Mouse (Mus musculus) urinary bladder, adult 18-20 months (tissue): ENCODE measurements around the gene Sfpq.
"Not testable (repeated sequence)": the region's sequence is repeated elsewhere in the genome, so short reads cannot be mapped to it uniquely, and the experiment has no call there.

Source experiments
- DNase-seq, 2 experiments: peaks; one replicate each; pipeline ENCODE4 v3.0.0; 2022; ENCODE audit warnings: low spot score in 2 of 2, mixed read lengths in 2 of 2

Sfpq gene

GRCm38 (mm10) chr4:127021151-127021945, at the start of gene Sfpq:
Gene Sfpq, plus strand, starts transcription at chr4:127021324.
- peak; percentile 96 to 99 for DNase-seq

GRCm38 (mm10) chr4:126977467-126977866, 43.7 kb upstream of the Sfpq start:
- no peak for DNase-seq

DNA sequence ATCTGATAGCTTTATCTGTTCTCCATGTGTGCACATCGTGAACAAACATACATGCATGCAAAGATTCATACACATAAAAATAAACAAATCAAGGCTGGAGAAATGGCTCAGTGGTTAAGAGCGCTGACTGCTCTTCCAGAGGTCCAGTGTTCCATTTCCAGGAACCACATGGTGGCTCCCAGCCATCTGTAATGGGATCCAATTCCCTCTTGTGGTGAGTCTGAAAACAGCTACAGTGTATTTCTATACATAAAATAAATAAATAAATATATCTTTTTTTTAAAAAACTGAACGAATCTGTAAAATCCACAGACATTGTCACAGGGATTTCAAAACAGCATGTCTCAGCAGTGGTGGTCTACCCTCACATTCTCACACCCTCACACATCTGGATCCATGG, 42.4 kb upstream of the Sfpq start:
- no peak for DNase-seq

DNA sequence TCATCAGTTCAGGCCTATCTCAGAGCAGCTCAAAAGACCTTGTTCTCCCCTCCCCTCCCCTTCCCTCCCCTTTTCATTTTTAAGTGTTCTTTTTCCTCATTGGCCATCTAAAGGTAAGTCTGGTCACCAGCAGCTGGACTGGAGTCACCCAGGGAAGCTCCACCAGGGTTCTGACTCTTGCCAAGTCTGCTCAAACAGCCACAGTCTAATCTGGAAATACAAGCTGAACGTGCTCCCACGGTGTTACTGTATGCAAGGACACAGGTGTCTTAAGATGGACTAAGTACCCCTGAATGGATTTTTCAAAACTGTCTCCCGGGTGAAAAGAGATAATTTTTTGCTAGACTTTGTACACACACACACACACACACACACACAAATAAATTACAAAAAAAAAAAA, 37.8 kb upstream of the Sfpq start:
- DNase-seq: peak in 1 of 2 experiments; percentile 18

- DNase-seq: not testable (repeated sequence)
Measured at GRCm38 (mm10) chr4:126983736-126984525, 37.2 kb upstream of the Sfpq start.

- DNase-seq: no peak
Measured at GRCm38 (mm10) chr4:126986768-126987167, 34.4 kb upstream of the Sfpq start.

GRCm38 (mm10) chr4:126988503-126988902, 32.6 kb upstream of the Sfpq start:
- DNase-seq: no peak

DNA sequence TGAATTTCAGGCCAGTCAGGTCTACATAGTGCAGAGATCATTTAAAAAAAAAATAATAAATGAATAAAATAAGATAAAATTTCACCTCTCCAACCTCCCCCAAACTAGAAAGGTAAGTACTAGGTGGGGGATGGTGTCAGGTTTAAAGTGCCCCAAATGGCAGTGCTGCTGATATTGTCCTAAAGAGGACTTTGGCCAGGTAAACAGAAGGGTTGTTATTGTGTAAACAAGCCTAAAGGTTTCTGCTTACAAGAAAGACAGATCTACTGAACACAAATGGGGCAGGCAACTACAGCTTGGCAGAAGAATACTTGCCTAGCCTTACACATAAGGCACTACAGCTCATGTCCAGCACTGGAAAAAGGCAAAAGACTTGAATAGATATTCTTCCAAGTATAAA, 30.6 kb upstream of the Sfpq start:
- no peak for DNase-seq

- no peak for DNase-seq
Measured at GRCm38 (mm10) chr4:126992356-126992755, 28.8 kb upstream of the Sfpq start.

DNA sequence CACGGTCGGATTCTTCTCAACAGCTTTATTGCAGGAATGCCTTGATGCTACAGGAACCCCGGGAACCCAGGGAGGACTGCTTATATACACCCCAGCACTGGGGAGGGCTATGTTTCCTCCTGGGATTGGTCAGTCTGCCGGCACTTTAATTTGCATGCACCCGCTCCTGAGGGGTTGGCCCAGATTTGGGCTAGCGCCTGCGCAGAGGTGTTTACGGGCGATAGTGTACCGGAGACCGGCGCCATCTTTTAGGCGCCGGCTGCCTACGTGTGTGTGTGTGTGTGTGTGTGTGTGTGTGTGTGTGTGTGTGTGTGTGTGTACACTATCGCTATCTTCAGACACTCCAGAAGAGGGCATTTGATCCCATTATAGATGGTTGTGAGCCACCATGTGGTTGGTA, 21.8 kb upstream of the Sfpq start:
- DNase-seq: not testable (repeated sequence)

GRCm38 (mm10) chr4:127000601-127001105, 20.5 kb upstream of the Sfpq start:
- DNase-seq: no peak

DNA sequence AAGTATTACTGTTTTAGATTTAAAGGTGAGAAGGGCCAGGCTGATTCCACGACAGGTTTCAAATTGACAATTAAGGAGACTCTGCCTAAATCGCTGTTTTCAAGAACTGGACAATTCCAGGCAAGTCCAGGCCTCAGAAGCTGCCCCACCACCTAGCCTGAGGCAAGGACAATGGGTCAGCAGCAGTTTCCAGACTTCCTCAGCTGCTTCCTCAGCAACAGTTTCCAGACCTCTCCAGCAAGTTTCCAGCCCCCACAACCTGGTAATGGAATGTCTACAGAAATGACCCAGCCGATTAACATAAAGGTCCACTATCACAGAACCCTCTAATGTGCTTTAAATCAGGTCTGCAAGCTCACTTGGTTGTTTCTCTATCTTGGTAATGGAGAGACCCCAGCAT, 16.7 kb upstream of the Sfpq start:
- DNase-seq: no peak

DNA sequence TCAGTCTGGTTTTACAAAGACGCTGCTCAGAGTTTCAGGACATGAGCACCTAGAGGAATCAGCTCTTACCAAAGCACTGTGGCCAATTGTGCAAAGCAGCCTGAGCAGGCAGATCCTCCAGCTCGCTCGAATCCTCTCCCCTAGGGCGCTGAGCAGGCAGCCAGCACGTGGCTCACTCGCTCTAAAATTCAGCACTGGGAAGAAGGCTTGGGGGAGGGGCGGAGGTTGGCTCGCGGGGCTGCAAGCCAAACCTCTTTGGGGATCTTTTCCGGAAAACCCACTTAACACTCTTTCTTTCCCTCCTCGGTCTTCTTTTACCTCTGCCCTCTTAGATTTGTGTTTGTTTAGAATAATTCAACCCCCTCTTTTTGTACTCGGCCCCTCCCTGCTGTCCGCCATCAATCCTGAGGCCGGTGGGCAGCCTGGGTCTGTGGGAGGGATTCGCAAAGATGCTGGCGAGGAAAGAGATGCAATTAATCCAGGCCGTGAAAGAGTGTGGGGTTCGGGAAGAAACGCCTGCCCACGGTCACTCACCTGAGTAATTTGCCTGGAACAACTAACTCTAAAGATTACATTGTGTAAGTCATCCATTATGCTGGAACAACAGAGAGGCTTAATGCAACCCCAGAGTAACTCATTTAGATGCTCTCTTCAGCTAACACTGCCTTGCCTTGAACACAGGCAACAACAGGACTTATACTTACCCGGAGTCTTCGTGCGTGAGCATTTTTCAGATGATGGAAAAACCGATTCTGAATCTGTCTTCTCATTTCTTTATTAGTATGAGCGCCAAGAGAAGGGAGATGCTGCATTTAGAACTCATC, 15.8 kb upstream of the Sfpq start:
- no peak for DNase-seq

- DNase-seq: peak; percentile 57 to 64
Measured at GRCm38 (mm10) chr4:127015294-127015993, 5.7 kb upstream of the Sfpq start.

DNA sequence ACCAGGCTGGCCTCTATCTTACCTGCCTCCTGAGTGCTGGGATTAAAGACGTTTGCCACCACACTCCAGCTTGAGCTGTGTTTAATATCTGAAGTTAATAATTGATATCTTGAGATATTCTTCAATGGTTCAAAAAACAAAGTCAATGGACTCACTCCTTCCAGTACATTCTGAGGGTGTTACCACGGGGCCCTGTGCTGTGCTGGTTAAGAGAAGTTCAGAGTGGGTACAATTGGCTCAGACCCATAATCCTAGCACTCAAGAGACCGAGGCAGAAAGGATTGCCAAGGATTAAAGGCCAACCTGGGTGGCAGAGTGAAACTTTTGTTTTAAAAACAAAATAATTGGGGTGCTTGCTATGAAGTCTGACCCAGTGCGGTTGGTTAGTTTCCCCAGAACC, 4.8 kb upstream of the Sfpq start:
- DNase-seq: no peak

DNA sequence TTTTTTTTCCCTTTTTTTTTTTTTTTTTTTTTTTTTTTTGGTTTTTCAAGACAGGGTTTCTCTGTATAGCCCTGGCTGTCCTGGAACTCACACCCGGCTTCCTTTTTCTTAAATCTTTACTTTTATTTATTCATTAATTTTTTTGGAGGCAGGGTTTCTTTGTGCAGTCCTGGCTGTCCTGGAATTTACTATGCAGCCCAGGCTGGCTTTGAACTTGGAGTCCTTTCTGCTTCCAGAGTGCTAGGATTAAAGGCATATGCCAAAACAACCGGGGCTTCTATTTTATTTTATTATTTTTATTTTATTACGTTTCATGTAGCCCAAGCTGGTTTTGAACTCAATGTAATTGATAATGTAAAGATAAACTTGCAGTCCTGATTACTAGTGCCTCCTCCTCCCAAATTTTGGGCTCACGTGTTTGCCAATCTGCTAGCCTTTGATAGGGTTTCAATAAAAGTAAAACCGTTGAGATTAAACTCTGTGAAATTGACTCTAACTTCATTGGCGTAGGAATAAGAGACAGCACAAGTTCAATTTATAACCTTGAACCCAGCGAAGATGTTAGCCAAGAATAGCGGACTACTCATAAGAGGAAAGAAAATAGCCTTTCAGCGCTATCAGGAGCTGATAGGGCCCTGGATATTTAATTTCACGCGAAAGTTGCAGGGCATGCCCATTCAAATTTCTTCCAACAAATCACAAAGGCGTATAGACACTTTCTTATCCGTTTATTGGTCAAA, 543 bp upstream of the Sfpq start:
- no peak for DNase-seq

GRCm38 (mm10) chr4:127021989-127022626, 984 bp downstream of the Sfpq start:
- DNase-seq: peak; percentile 78 to 80

GRCm38 (mm10) chr4:127023201-127023600, 2.1 kb downstream of the Sfpq start:
- no peak for DNase-seq

- DNase-seq: no peak
Measured at GRCm38 (mm10) chr4:127024240-127024639, 3.1 kb downstream of the Sfpq start.

DNA sequence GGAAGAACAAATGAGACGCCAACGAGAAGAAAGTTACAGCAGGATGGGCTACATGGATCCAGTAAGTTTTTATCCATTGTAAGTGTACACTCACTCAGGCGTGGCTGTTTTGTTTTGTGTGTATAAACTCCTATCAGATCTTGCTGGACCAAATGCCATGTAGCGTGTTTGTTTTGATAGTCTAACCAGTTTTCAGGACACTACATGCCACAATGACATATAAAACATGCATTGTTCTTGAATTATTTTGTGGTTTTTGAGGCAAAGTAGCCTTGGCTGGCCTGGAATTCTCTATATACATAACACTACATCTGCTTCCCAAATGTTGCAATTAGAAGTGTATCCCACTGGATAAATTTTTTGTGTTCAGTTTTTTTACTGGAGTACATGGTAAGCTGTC, 5.7 kb downstream of the Sfpq start:
- DNase-seq: no peak
